8 mouse cellular contexts compared by ENCODE assay signal in the genomic region with DNA sequence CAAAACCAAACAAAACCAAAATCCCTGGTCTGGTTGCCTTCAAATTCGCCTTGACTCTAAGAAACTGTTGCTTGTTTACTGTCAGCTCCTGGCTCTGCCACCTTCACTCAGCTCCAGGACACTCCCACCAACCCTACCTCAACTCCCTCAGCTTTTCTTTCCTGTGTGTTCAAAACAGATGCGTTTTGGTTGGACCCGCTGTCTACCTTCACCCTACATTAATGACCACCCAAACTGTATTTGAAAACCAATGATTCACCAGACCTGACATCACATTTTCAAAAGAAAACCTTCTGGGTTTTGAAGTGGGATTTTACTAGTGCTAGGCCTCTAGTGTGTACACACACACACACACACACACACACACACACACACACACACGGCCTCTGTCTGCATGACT. TPM values are rescaled to one million over a fixed set of nuclear protein-coding genes. Genes with fewer than 3 reads are reported as not detected.
DNase-seq lines count a peak whose midpoint lies in the region; ATAC-seq and TF ChIP-seq lines count a peak whose summit lies in the region.

No protein-coding gene starts in this region.

- no peaks in the 10 kb centered on the region for H3K27me3 ChIP-seq in kidney, embryonic 14.5 days (ENCODE audit: control insufficient read depth, insufficient read depth, low read length)
- H3K27me3 ChIP-seq in heart, postnatal 0 days (ENCODE audit: control insufficient read depth, insufficient read depth, low read length): no peaks in the 10 kb centered on the region
- H3K27me3 ChIP-seq in midbrain, embryonic 11.5 days (ENCODE audit: control insufficient read depth, insufficient read depth, low read length): no peaks in the 10 kb centered on the region

- peaks cover 9% of the 10 kb centered on the region for H3K4me1 ChIP-seq in kidney, embryonic 14.5 days (ENCODE audit: control insufficient read depth, insufficient read depth, low read length)
- H3K4me1 ChIP-seq in heart, postnatal 0 days (ENCODE audit: control insufficient read depth, insufficient read depth): peaks cover 9% of the 10 kb centered on the region
- H3K4me1 ChIP-seq in midbrain, embryonic 11.5 days (ENCODE audit: control insufficient read depth, insufficient read depth, low read length): peaks cover 17% of the 10 kb centered on the region

- H3K4me3 ChIP-seq in kidney, embryonic 14.5 days (ENCODE audit: low read length): peak overlapping the region; percentile 100
- peak overlapping the region; percentile 82 for H3K4me3 ChIP-seq in heart, postnatal 0 days (ENCODE audit: low read depth, low read length)
- peak overlapping the region; percentile 99 for H3K4me3 ChIP-seq in midbrain, embryonic 11.5 days (ENCODE audit: low read depth, low read length)

- WGBS in kidney, embryonic 14.5 days: 12% methylated on average over 4 of the region's 4 CpGs
- WGBS in heart, postnatal 0 days: 5% methylated on average over 4 of the region's 4 CpGs
- 24% methylated on average over 4 of the region's 4 CpGs for WGBS in midbrain, embryonic 11.5 days

- ATAC-seq in kidney, embryonic 14.5 days (ENCODE audit: low FRiP score, low TSS enrichment): 0 out of 2 replicates have a peak, but pooled peaks have one; percentile 1
- no peak for ATAC-seq in heart, postnatal 0 days (ENCODE audit: insufficient read depth, low read depth)
- no peak for ATAC-seq in midbrain, embryonic 11.5 days (ENCODE audit: low FRiP score)

- no peak for TF ChIP-seq EP300 in heart, postnatal 0 days (IDR thresholded peaks at IDR 0.05; ENCODE audit: low read depth)

- H3K36me3 ChIP-seq in kidney, embryonic 14.5 days (ENCODE audit: control insufficient read depth, insufficient read depth, low read length): peaks cover 25% of the 10 kb centered on the region
- H3K36me3 ChIP-seq in heart, postnatal 0 days (replicated peaks; ENCODE audit: control insufficient read depth, insufficient read depth, low read length): peaks cover 20% of the 10 kb centered on the region
- no peaks in the 10 kb centered on the region for H3K36me3 ChIP-seq in midbrain, embryonic 11.5 days (ENCODE audit: control insufficient read depth, insufficient read depth, low read length)

- peak overlapping the region; percentile 85 for H3K4me2 ChIP-seq in kidney, embryonic 14.5 days (replicated peaks; ENCODE audit: low read depth, low read length)
- H3K4me2 ChIP-seq in heart, postnatal 0 days (ENCODE audit: low read depth, low read length): peak overlapping the region; percentile 91
- peak overlapping the region; percentile 94 for H3K4me2 ChIP-seq in midbrain, embryonic 11.5 days

- DNase-seq in kidney, adult 8-10 months: no peak
- DNase-seq in MN1 (ENCODE audit: low spot score) (peak; percentile 58), adipocyte (ENCODE audit: low spot score) (no peak)
- DNase-seq in heart, postnatal 0 days (ENCODE audit: low spot score): no peak
- no peak for DNase-seq in midbrain, embryonic 11.5 days (ENCODE audit: low spot score, missing footprints)
- DNase-seq in adrenal gland, postnatal 25 days: no peak
- DNase-seq in cerebellum, adult 9-11 months: no peak

- H3K27ac ChIP-seq in kidney, embryonic 14.5 days (ENCODE audit: low read depth, low read length): 0 out of 2 replicates have a peak overlapping the region, but pooled peaks have one; percentile 83
- peak overlapping the region; percentile 99 for H3K27ac ChIP-seq in heart, postnatal 0 days (ENCODE audit: low read depth)
- no peak overlapping the region for H3K27ac ChIP-seq in midbrain, embryonic 11.5 days (ENCODE audit: low read depth, low read length)

- TF ChIP-seq CTCF in heart, postnatal 0 days (IDR thresholded peaks at IDR 0.05; ENCODE audit: low read depth): no peak

- peak overlapping the region; percentile 99; the same call in 1 of the 2 replicates for H3K9ac ChIP-seq in kidney, embryonic 14.5 days (ENCODE audit: low read depth, low read length)
- H3K9ac ChIP-seq in heart, postnatal 0 days (replicated peaks; ENCODE audit: low read depth, low read length): peak overlapping the region; percentile 93
- H3K9ac ChIP-seq in midbrain, embryonic 11.5 days (ENCODE audit: low read length): peak overlapping the region; percentile 95

- H3K9me3 ChIP-seq in kidney, embryonic 14.5 days (ENCODE audit: control insufficient read depth, low read length): no peaks in the 10 kb centered on the region
- H3K9me3 ChIP-seq in heart, postnatal 0 days (replicated peaks; ENCODE audit: control insufficient read depth, low read length): no peaks in the 10 kb centered on the region
- no peaks in the 10 kb centered on the region for H3K9me3 ChIP-seq in midbrain, embryonic 11.5 days (ENCODE audit: control insufficient read depth, low read length)

RNA-seq across cellular contexts. Expression of a gene that starts 1.7 kb away (rescaled TPM):
- 54.5 and 55.9 TPM in 2 replicates for polyA plus RNA-seq in kidney, embryonic 14.5 days (2014; fragmentation: Nextera tagmentation; extraction: Ambion mirVana)
- total RNA-seq in heart, postnatal 0 days (2014; rRNA removed; ENCODE audit: low replicate concordance): 37.4 and 46.2 TPM in 2 replicates
- 34.8 and 38.6 TPM in 2 replicates for polyA plus RNA-seq in heart, postnatal 0 days (2015; fragmentation: Nextera tagmentation; extraction: Ambion mirVana)
- polyA plus RNA-seq in midbrain, embryonic 11.5 days (2014; fragmentation: Nextera tagmentation; extraction: Ambion mirVana): 37.7 and 39.3 TPM in 2 replicates
- total RNA-seq in adrenal gland, postnatal 25 days (2021): 143 and 151 TPM in 2 replicates
